Mouse (Mus musculus): ENCODE results near the gene Dok1. TPM values are rescaled to one million over a fixed set of nuclear protein-coding genes. Genes with fewer than 3 reads are reported as not detected.

Gene Dok1
- polyA plus RNA-seq, 1 experiment: 256 TPM

- peaks cover 13% of the 10 kb centered on the region for H3K9me3 ChIP-seq
- peaks cover 93% of the 10 kb centered on the region for H3K4me1 ChIP-seq
- H3K4me3 ChIP-seq (replicated peaks): peak overlapping the region; percentile 53
- H3K36me3 ChIP-seq (replicated peaks; ENCODE audit: low read length): peaks cover 34% of the 10 kb centered on the region
- no peak for TF ChIP-seq FLI1 (IDR thresholded peaks at IDR 0.05; ENCODE audit: low read length)
- TF ChIP-seq GATA1 (IDR thresholded peaks at IDR 0.05; ENCODE audit: borderline replicate concordance, low read length): peak; percentile 46; the same call in 1 of the 3 replicates
- H3K27me3 ChIP-seq (replicated peaks): no peaks in the 10 kb centered on the region
Measured at GRCm38 (mm10) chr6:83020121-83020520, 13.2 kb downstream of the Dok1 start.

GRCm38 (mm10) chr6:83019044-83019443 is 14.2 kb downstream of the Dok1 start:
- Histone ChIP-seq H3K4me1 (peaks cover 93% of the 10 kb centered on the region), H3K4me3 (replicated peaks) (no peak overlapping the region)
- TF ChIP-seq FLI1 (IDR thresholded peaks at IDR 0.05; ENCODE audit: low read length): no peak
- no peak for TF ChIP-seq GATA1 (IDR thresholded peaks at IDR 0.05; ENCODE audit: borderline replicate concordance, low read length)

GRCm38 (mm10) chr6:83017190-83017589 is 16.1 kb downstream of the Dok1 start:
- H3K4me3 ChIP-seq (replicated peaks): no peak overlapping the region
- H3K4me1 ChIP-seq: peaks cover 93% of the 10 kb centered on the region
- no peaks in the 10 kb centered on the region for H3K27me3 ChIP-seq (replicated peaks)
- H3K36me3 ChIP-seq (replicated peaks; ENCODE audit: low read length): peaks cover 34% of the 10 kb centered on the region
- peaks cover 13% of the 10 kb centered on the region for H3K9me3 ChIP-seq
- no peak for TF ChIP-seq FLI1 (IDR thresholded peaks at IDR 0.05; ENCODE audit: low read length)
- no peak for TF ChIP-seq GATA1 (IDR thresholded peaks at IDR 0.05; ENCODE audit: borderline replicate concordance, low read length)

More at GRCm38 (mm10) chr6:83019044-83019443, 14.2 kb downstream of the Dok1 start:
- H3K9me3 ChIP-seq: peaks cover 13% of the 10 kb centered on the region
- peaks cover 34% of the 10 kb centered on the region for H3K36me3 ChIP-seq (replicated peaks; ENCODE audit: low read length)
- H3K27me3 ChIP-seq (replicated peaks): no peaks in the 10 kb centered on the region

GRCm38 (mm10) chr6:83015749-83016148 is 17.5 kb downstream of the Dok1 start:
- H3K9me3 ChIP-seq: peaks cover 13% of the 10 kb centered on the region
- H3K36me3 ChIP-seq (replicated peaks; ENCODE audit: low read length): peaks cover 37% of the 10 kb centered on the region
- peaks cover 93% of the 10 kb centered on the region for H3K4me1 ChIP-seq
- TF ChIP-seq FLI1 (IDR thresholded peaks at IDR 0.05; ENCODE audit: low read length): no peak
- TF ChIP-seq GATA1 (IDR thresholded peaks at IDR 0.05; ENCODE audit: borderline replicate concordance, low read length): no peak
- H3K27me3 ChIP-seq (replicated peaks): no peaks in the 10 kb centered on the region
- H3K4me3 ChIP-seq (replicated peaks): peak overlapping the region; percentile 71

GRCm38 (mm10) chr6:83014482-83015466 is 18.5 kb downstream of the Dok1 start:
- Histone ChIP-seq H3K27me3 (replicated peaks) (no peaks in the 10 kb centered on the region), H3K9me3 (peaks cover 13% of the 10 kb centered on the region), H3K36me3 (replicated peaks; ENCODE audit: low read length) (peaks cover 37% of the 10 kb centered on the region), H3K4me1 (peaks cover 93% of the 10 kb centered on the region), H3K4me3 (replicated peaks) (peak overlapping the region; percentile 83)
- no peak for TF ChIP-seq FLI1 (IDR thresholded peaks at IDR 0.05; ENCODE audit: low read length)
- no peak for TF ChIP-seq GATA1 (IDR thresholded peaks at IDR 0.05; ENCODE audit: borderline replicate concordance, low read length)

- TF ChIP-seq FLI1 (IDR thresholded peaks at IDR 0.05; ENCODE audit: low read length) (no peak), GATA1 (IDR thresholded peaks at IDR 0.05; ENCODE audit: borderline replicate concordance, low read length) (no peak)
- Histone ChIP-seq H3K4me1 (peaks cover 94% of the 10 kb centered on the region), H3K36me3 (replicated peaks; ENCODE audit: low read length) (peaks cover 26% of the 10 kb centered on the region), H3K9me3 (peaks cover 10% of the 10 kb centered on the region), H3K4me3 (replicated peaks) (peak overlapping the region; percentile 86), H3K27me3 (replicated peaks) (no peaks in the 10 kb centered on the region)
Measured at GRCm38 (mm10) chr6:83013444-83013843, 19.8 kb downstream of the Dok1 start.

GRCm38 (mm10) chr6:83011756-83012155 is 21.5 kb downstream of the Dok1 start:
- Histone ChIP-seq H3K36me3 (replicated peaks; ENCODE audit: low read length) (peaks cover 11% of the 10 kb centered on the region), H3K9me3 (no peaks in the 10 kb centered on the region), H3K27me3 (replicated peaks) (no peaks in the 10 kb centered on the region), H3K4me3 (replicated peaks) (peak overlapping the region; percentile 29), H3K4me1 (peaks cover 94% of the 10 kb centered on the region)
- TF ChIP-seq FLI1 (IDR thresholded peaks at IDR 0.05; ENCODE audit: low read length): no peak
- TF ChIP-seq GATA1 (IDR thresholded peaks at IDR 0.05; ENCODE audit: borderline replicate concordance, low read length): no peak

- Histone ChIP-seq H3K4me3 (replicated peaks) (no peak overlapping the region), H3K4me1 (peaks cover 96% of the 10 kb centered on the region), H3K36me3 (replicated peaks; ENCODE audit: low read length) (peaks cover 8% of the 10 kb centered on the region), H3K9me3 (no peaks in the 10 kb centered on the region), H3K27me3 (replicated peaks) (no peaks in the 10 kb centered on the region)
- TF ChIP-seq FLI1 (IDR thresholded peaks at IDR 0.05; ENCODE audit: low read length) (no peak), GATA1 (IDR thresholded peaks at IDR 0.05; ENCODE audit: borderline replicate concordance, low read length) (no peak)
Measured at GRCm38 (mm10) chr6:83011255-83011654, 22.0 kb downstream of the Dok1 start.

- peaks cover 98% of the 10 kb centered on the region for H3K4me1 ChIP-seq
Measured at GRCm38 (mm10) chr6:83010010-83010409, 23.3 kb downstream of the Dok1 start.

GRCm38 (mm10) chr6:83008659-83009058 is 24.6 kb downstream of the Dok1 start:
- TF ChIP-seq FLI1 (IDR thresholded peaks at IDR 0.05; ENCODE audit: low read length) (no peak), GATA1 (IDR thresholded peaks at IDR 0.05; ENCODE audit: borderline replicate concordance, low read length) (no peak)
- Histone ChIP-seq H3K4me3 (replicated peaks) (peak overlapping the region; percentile 51), H3K4me1 (peaks cover 98% of the 10 kb centered on the region), H3K9me3 (no peaks in the 10 kb centered on the region), H3K27me3 (replicated peaks) (no peaks in the 10 kb centered on the region), H3K36me3 (replicated peaks; ENCODE audit: low read length) (peaks cover 2% of the 10 kb centered on the region)

More at GRCm38 (mm10) chr6:83010010-83010409, 23.3 kb downstream of the Dok1 start:
- Histone ChIP-seq H3K9me3 (no peaks in the 10 kb centered on the region), H3K36me3 (replicated peaks; ENCODE audit: low read length) (peaks cover 2% of the 10 kb centered on the region), H3K27me3 (replicated peaks) (no peaks in the 10 kb centered on the region), H3K4me3 (replicated peaks) (peak overlapping the region; percentile 79)
- TF ChIP-seq FLI1 (IDR thresholded peaks at IDR 0.05; ENCODE audit: low read length) (no peak), GATA1 (IDR thresholded peaks at IDR 0.05; ENCODE audit: borderline replicate concordance, low read length) (no peak)

Measured in megakaryocyte, embryonic 14.5 days (primary cell).